8 mouse cellular contexts compared by ENCODE assay signal in the genomic region with DNA sequence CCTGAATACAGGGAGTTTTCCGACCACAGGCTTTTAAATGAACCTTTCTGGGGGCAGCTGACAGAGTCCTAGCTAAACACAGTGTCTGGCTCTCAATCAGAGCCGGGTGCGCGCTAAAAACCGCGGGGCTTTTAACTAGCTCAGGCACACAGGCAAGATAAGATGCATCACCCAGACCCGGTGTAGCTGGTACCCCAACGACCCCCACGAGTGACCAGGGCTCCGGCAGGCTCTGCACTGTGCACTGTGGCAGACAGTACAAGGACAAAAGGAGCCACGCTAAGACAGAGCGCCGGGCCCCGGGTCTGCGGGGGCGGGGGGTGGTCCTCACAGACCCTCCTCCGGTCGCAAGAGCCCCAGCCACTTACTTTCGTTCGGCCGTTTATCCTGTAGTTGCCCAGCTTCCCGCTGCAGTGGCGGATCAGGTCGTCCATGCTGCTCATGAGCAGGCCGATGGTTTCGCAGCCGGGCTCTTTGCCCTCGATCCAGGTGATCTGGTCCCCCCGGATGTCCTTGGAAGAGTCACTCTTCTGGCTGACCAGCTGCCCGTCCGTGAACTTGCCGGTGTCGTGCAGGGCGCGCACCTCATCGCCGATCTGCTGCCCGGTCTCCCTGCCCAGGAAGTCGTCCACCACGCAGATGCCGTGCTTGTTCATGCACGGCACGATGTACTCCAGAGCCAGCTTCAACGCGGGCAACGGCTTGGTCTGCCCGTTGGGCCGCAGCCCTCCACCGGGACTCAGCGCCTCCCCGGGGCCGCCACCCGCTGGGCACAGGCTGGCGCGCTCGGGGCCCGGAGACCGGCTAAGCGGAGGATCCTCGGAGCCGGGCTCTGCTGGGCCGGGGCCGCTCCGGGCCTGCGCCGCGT. TPM values are rescaled to one million over a fixed set of nuclear protein-coding genes. Genes with fewer than 3 reads are reported as not detected.
DNase-seq lines count a peak whose midpoint lies in the region; ATAC-seq and TF ChIP-seq lines count a peak whose summit lies in the region.

No protein-coding gene starts in this region.

- no peak for TF ChIP-seq POLR2A in bone marrow macrophage, adult 2 months (IDR thresholded peaks at IDR 0.05; ENCODE audit: borderline replicate concordance, low read depth, low read length)

- H3K9me3 ChIP-seq in E14TG2a.4 (ENCODE audit: low read length) = no peaks in the 10 kb centered on the region

- no peak for TF ChIP-seq CTCF in E14TG2a.4 (conservative IDR thresholded peaks at IDR 0.05; ENCODE audit: low read length)
- TF ChIP-seq CTCF in bone marrow macrophage, adult 2 months (IDR thresholded peaks at IDR 0.05; ENCODE audit: low read depth, low read length) = no peak
- no peak for TF ChIP-seq CTCF in layer of hippocampus, adult 2 months (conservative IDR thresholded peaks at IDR 0.05)

- peak; percentile 48 to 53 for DNase-seq in heart, postnatal 14 days
- no peak for DNase-seq in layer of hippocampus, adult 2 months (ENCODE audit: low spot score in 2 of 2)
- peak; percentile 49 for DNase-seq in lung, postnatal 36 days
- peak; percentile 39 to 49 for DNase-seq in right cerebral cortex, adult 2 months (ENCODE audit: low spot score in 2 of 2)
- DNase-seq in urinary bladder, postnatal 25 days (ENCODE audit: low spot score) = peak; percentile 36

- intact Hi-C loops in heart, postnatal 14 days (cut with DNase I) = loop anchor here (2.0 to 5.0 kb wide), 2 partner anchors 51 to 84 kb away; a partner anchor contains a TSS

- ATAC-seq in erythroblast, adult 5-6 weeks (replicated peaks; ENCODE audit: low FRiP score, poor library complexity, severe bottlenecking) = 0 out of 2 replicates have a peak, but pooled peaks have one; percentile 15

- H3K27ac ChIP-seq in bone marrow macrophage, adult 2 months (ENCODE audit: insufficient read depth, low read depth, low read length) = peak overlapping the region; percentile 54
- H3K27ac ChIP-seq in layer of hippocampus, adult 2 months = peak overlapping the region; percentile 91

- H3K27me3 ChIP-seq in E14TG2a.4 (ENCODE audit: insufficient read depth, low read length) = peaks cover 27% of the 10 kb centered on the region

- peaks cover 44% of the 10 kb centered on the region for H3K4me1 ChIP-seq in E14TG2a.4 (replicated peaks; ENCODE audit: low read depth, low read length)
- peaks cover 13% of the 10 kb centered on the region for H3K4me1 ChIP-seq in bone marrow macrophage, adult 2 months (ENCODE audit: control insufficient read depth, insufficient read depth, low read length)

- peak overlapping the region; percentile 90 for H3K4me3 ChIP-seq in E14TG2a.4 (replicated peaks; ENCODE audit: low read length)
- peak overlapping the region; percentile 82 for H3K4me3 ChIP-seq in bone marrow macrophage, adult 2 months (ENCODE audit: insufficient read depth, low read length)
- peak overlapping the region; percentile 91 for H3K4me3 ChIP-seq in layer of hippocampus, adult 2 months

- peaks cover 21% of the 10 kb centered on the region; the same call in 1 of the 2 replicates for H3K36me3 ChIP-seq in E14TG2a.4 (ENCODE audit: insufficient read depth, low read length)

RNA-seq across cellular contexts. Expression of a gene that starts 1.0 kb away (rescaled TPM):
- polyA plus RNA-seq in bone marrow macrophage, adult 2 months (2012; ENCODE audit: insufficient read depth, insufficient read length, missing spikeins) = 27.7 and 30.9 TPM in 2 replicates
- 2.9 and 4.8 TPM in 2 replicates for total RNA-seq in erythroblast, adult 5-6 weeks (2015; ENCODE audit: low replicate concordance)
- total RNA-seq in erythroblast, adult 5-6 weeks (2017; ENCODE audit: low replicate concordance) = 2.4 and 5.6 TPM in 2 replicates
- total RNA-seq in heart, postnatal 14 days (2021) = 100 to 1,000 TPM; 178 to 190 TPM
- 10 to 100 TPM; 60.3 to 65.9 TPM for total RNA-seq in layer of hippocampus, adult 2 months (2021)

RNA-seq across cellular contexts. Expression of a gene that starts 50.4 kb away (rescaled TPM):
- 14.1 and 14.5 TPM in 2 replicates for polyA plus RNA-seq in bone marrow macrophage, adult 2 months (2012; ENCODE audit: insufficient read depth, insufficient read length, missing spikeins)
- 2.9 and 10.2 TPM in 2 replicates for total RNA-seq in erythroblast, adult 5-6 weeks (2015; ENCODE audit: low replicate concordance)
- 8.5 TPM in 2 replicates for total RNA-seq in erythroblast, adult 5-6 weeks (2017; ENCODE audit: low replicate concordance)
- 10 to 100 TPM; 14.2 to 15.1 TPM for total RNA-seq in heart, postnatal 14 days (2021)
- total RNA-seq in layer of hippocampus, adult 2 months (2021) = 10 to 100 TPM; 16.8 to 17.6 TPM

RNA-seq across cellular contexts. Expression of a gene that starts 50.6 kb away (rescaled TPM):
- polyA plus RNA-seq in bone marrow macrophage, adult 2 months (2012; ENCODE audit: insufficient read depth, insufficient read length, missing spikeins) = 11.8 and 12.4 TPM in 2 replicates
- total RNA-seq in erythroblast, adult 5-6 weeks (2015; ENCODE audit: low replicate concordance) = 3.3 and 4.4 TPM in 2 replicates
- total RNA-seq in erythroblast, adult 5-6 weeks (2017; ENCODE audit: low replicate concordance) = 3.9 and 7.7 TPM in 2 replicates
- 10 to 100 TPM; 19.7 to 20.2 TPM for total RNA-seq in heart, postnatal 14 days (2021)
- 10 to 100 TPM; 35.6 TPM for total RNA-seq in layer of hippocampus, adult 2 months (2021)

Comparison
In these comparisons a context has a peak if more than half of its experiments do, and no peak if none do; other contexts are left out.
1. DNase-seq: peak in heart, postnatal 14 days (2 of 2), lung, postnatal 36 days (single experiment), right cerebral cortex, adult 2 months (2 of 2) and urinary bladder, postnatal 25 days (single experiment); none in layer of hippocampus, adult 2 months (0 of 2).
2. RNA of a gene that starts 1.0 kb away (total RNA-seq): 178 to 190 TPM in heart, postnatal 14 days and 60.3 to 65.9 TPM in layer of hippocampus, adult 2 months; 2.4 to 5.6 TPM in erythroblast, adult 5-6 weeks; every median in the first group is over 4 times any median in the second.
3. Peak in every context shown above with its lines, with median percentiles within 50 percentile points of each other: H3K4me3 ChIP-seq.